Mouse (Mus musculus): Measurements from ENCODE around the gene Nck2.

Nck2 gene

GRCm38 (mm10) chr1:43433853-43434252, 10.5 kb upstream of the Nck2 start:
- DNase-seq (ENCODE audit: low spot score in 2 of 2), result no peak

- no peak for DNase-seq (ENCODE audit: low spot score in 2 of 2)
These were observed 7.8 kb upstream of the Nck2 start for GRCm38 (mm10) chr1:43436554-43436953.

GRCm38 (mm10) chr1:43439261-43439660, 5.1 kb upstream of the Nck2 start:
- DNase-seq (ENCODE audit: low spot score in 2 of 2), result no peak

GRCm38 (mm10) chr1:43442568-43442967, 1.8 kb upstream of the Nck2 start:
- no peak for DNase-seq (ENCODE audit: low spot score in 2 of 2)

- DNase-seq (ENCODE audit: low spot score in 2 of 2), result peak; percentile 38 to 56
These were observed 1.1 kb downstream of the Nck2 start for GRCm38 (mm10) chr1:43445170-43446088.

- peak; percentile 25 to 41 for DNase-seq (ENCODE audit: low spot score in 2 of 2)
These were observed 1.7 kb downstream of the Nck2 start for GRCm38 (mm10) chr1:43446089-43446533.

- DNase-seq (ENCODE audit: low spot score in 2 of 2), result peak in 1 of 2 experiments; percentile 12
These were observed 2.6 kb downstream of the Nck2 start for GRCm38 (mm10) chr1:43446731-43447601.

GRCm38 (mm10) chr1:43447602-43448287, 3.4 kb downstream of the Nck2 start:
- no peak for DNase-seq (ENCODE audit: low spot score in 2 of 2)

- DNase-seq (ENCODE audit: low spot score in 2 of 2), result no peak
These were observed 6.4 kb downstream of the Nck2 start for GRCm38 (mm10) chr1:43450811-43451210.

GRCm38 (mm10) chr1:43453683-43454082, 9.3 kb downstream of the Nck2 start:
- DNase-seq (ENCODE audit: low spot score in 2 of 2), result no peak

GRCm38 (mm10) chr1:43454741-43455140, 10.4 kb downstream of the Nck2 start:
- no peak for DNase-seq (ENCODE audit: low spot score in 2 of 2)

- no peak for DNase-seq (ENCODE audit: low spot score in 2 of 2)
These were observed 10.8 kb downstream of the Nck2 start for GRCm38 (mm10) chr1:43455196-43455595.

- DNase-seq (ENCODE audit: low spot score in 2 of 2), result no peak
These were observed 12.8 kb downstream of the Nck2 start for GRCm38 (mm10) chr1:43457012-43457766.

- DNase-seq (ENCODE audit: low spot score in 2 of 2), result no peak
These were observed 16.1 kb downstream of the Nck2 start for GRCm38 (mm10) chr1:43460468-43460867.

- no peak for DNase-seq (ENCODE audit: low spot score in 2 of 2)
These were observed 18.3 kb downstream of the Nck2 start for GRCm38 (mm10) chr1:43462666-43463065.

GRCm38 (mm10) chr1:43463941-43464682, 19.7 kb downstream of the Nck2 start:
- no peak for DNase-seq (ENCODE audit: low spot score in 2 of 2)

- no peak for DNase-seq (ENCODE audit: low spot score in 2 of 2)
These were observed 20.6 kb downstream of the Nck2 start for GRCm38 (mm10) chr1:43464976-43465375.

- DNase-seq (ENCODE audit: low spot score in 2 of 2), result no peak
These were observed 21.7 kb downstream of the Nck2 start for GRCm38 (mm10) chr1:43465957-43466624.

GRCm38 (mm10) chr1:43467656-43468055, 23.3 kb downstream of the Nck2 start:
- DNase-seq (ENCODE audit: low spot score in 2 of 2), result no peak

- DNase-seq (ENCODE audit: low spot score in 2 of 2), result no peak
These were observed 23.8 kb downstream of the Nck2 start for GRCm38 (mm10) chr1:43468207-43468606.
